Mouse (Mus musculus) urinary bladder, postnatal 4 days (tissue): ENCODE measurements at regions not wholly inside any gene's neighbourhood (a gene's known extent, or its start where the extent isn't known, plus 50 kb on each side); places are given as distances from the start of the nearest gene placed in this dataset.

ENCODE experiments used
- DNase-seq, 2 experiments: peaks; one replicate each; pipeline ENCODE4 v3.0.0; 2021 to 2022; ENCODE audit warnings: low spot score in 2 of 2

GRCm38 (mm10) chr4:105390378-105390777, 233.2 kb downstream of the Plpp3 start:
- no peak for DNase-seq

- no peak for DNase-seq
Observed at GRCm38 (mm10) chr4:105394366-105394765, 237.2 kb downstream of the Plpp3 start.

- no peak for DNase-seq
Observed at GRCm38 (mm10) chr4:105397451-105397850, 240.3 kb downstream of the Plpp3 start.

GRCm38 (mm10) chr4:105402021-105402420, 244.9 kb downstream of the Plpp3 start:
- no peak for DNase-seq

- peak in 1 of 2 experiments; percentile 39 for DNase-seq
Observed at GRCm38 (mm10) chr4:105403169-105403568, 246.0 kb downstream of the Plpp3 start.

GRCm38 (mm10) chr4:105403686-105404085, 246.5 kb downstream of the Plpp3 start:
- no peak for DNase-seq

- DNase-seq: no peak
Observed at GRCm38 (mm10) chr4:105405728-105406127, 248.6 kb downstream of the Plpp3 start.

GRCm38 (mm10) chr4:105406786-105407464, 249.8 kb downstream of the Plpp3 start:
- DNase-seq: no peak

- DNase-seq: no peak
Observed at GRCm38 (mm10) chr4:105408896-105409295, 251.7 kb downstream of the Plpp3 start.

GRCm38 (mm10) chr4:105417166-105417565, 260.0 kb downstream of the Plpp3 start:
- no peak for DNase-seq

- DNase-seq: no peak
Observed at GRCm38 (mm10) chr4:105422466-105422865, 265.3 kb downstream of the Plpp3 start.

GRCm38 (mm10) chr4:105423727-105424201, 266.6 kb downstream of the Plpp3 start:
- no peak for DNase-seq

GRCm38 (mm10) chr4:105425086-105425485, 267.9 kb downstream of the Plpp3 start:
- DNase-seq: no peak

- no peak for DNase-seq
Observed at GRCm38 (mm10) chr4:105427581-105427980, 270.4 kb downstream of the Plpp3 start.

GRCm38 (mm10) chr4:105429381-105430100, 272.4 kb downstream of the Plpp3 start:
- no peak for DNase-seq

GRCm38 (mm10) chr4:105432461-105432860, 275.3 kb downstream of the Plpp3 start:
- DNase-seq: no peak

- no peak for DNase-seq
Observed at GRCm38 (mm10) chr4:105437141-105437540, 280.0 kb downstream of the Plpp3 start.

- peak in 1 of 2 experiments; percentile 28 for DNase-seq
Observed at GRCm38 (mm10) chr4:105449046-105449860, 292.1 kb downstream of the Plpp3 start.

GRCm38 (mm10) chr4:105450881-105451280, 293.7 kb downstream of the Plpp3 start:
- DNase-seq: no peak

GRCm38 (mm10) chr4:105451871-105452270, 294.7 kb downstream of the Plpp3 start:
- no peak for DNase-seq

GRCm38 (mm10) chr4:105456955-105457621, 299.9 kb downstream of the Plpp3 start:
- DNase-seq: peak in 1 of 2 experiments; percentile 60
